Mouse (Mus musculus): Measurements from ENCODE around the gene Krt15. TPM values are rescaled to one million over a fixed set of nuclear protein-coding genes. Genes with fewer than 3 reads are reported as not detected.

The Krt15 gene
- total RNA-seq (2021) = not detected in 2 replicates
- long read RNA-seq = 0 reads

GRCm38 (mm10) chr11:100135731-100136130 lies at the start of gene Krt15:
TSS of gene Krt15 (minus strand) at chr11:100135928.
- no peak for DNase-seq

- DNase-seq = no peak
Observed at GRCm38 (mm10) chr11:100181725-100182124, 46.0 kb upstream of the Krt15 start.

- DNase-seq = no peak
Observed at GRCm38 (mm10) chr11:100179260-100179659, 43.5 kb upstream of the Krt15 start.

- no peak for DNase-seq
Observed at GRCm38 (mm10) chr11:100178307-100178706, 42.6 kb upstream of the Krt15 start.

- no peak for DNase-seq
Observed at GRCm38 (mm10) chr11:100176791-100177190, 41.1 kb upstream of the Krt15 start.

GRCm38 (mm10) chr11:100168765-100169762 lies 33.3 kb upstream of the Krt15 start:
- DNase-seq = peak; percentile 79

GRCm38 (mm10) chr11:100168071-100168470 lies 32.3 kb upstream of the Krt15 start:
- peak; percentile 21 for DNase-seq

- no peak for DNase-seq
Observed at GRCm38 (mm10) chr11:100164392-100164791, 28.7 kb upstream of the Krt15 start.

- no peak for DNase-seq
Observed at GRCm38 (mm10) chr11:100157908-100158477, 22.3 kb upstream of the Krt15 start.

GRCm38 (mm10) chr11:100157331-100157730 lies 21.6 kb upstream of the Krt15 start:
- DNase-seq = no peak

GRCm38 (mm10) chr11:100155497-100156255 lies 19.9 kb upstream of the Krt15 start:
- no peak for DNase-seq

GRCm38 (mm10) chr11:100148615-100149330 lies 13.0 kb upstream of the Krt15 start, which contains the start of gene Krt19:
TSS of gene Krt19 (minus strand) at chr11:100148665.
- DNase-seq = no peak

- DNase-seq = no peak
Observed at GRCm38 (mm10) chr11:100147566-100148353, 12.0 kb upstream of the Krt15 start.

- DNase-seq = no peak
Observed at GRCm38 (mm10) chr11:100145858-100146560, 10.3 kb upstream of the Krt15 start.

GRCm38 (mm10) chr11:100145104-100145503 lies 9.4 kb upstream of the Krt15 start:
- no peak for DNase-seq

GRCm38 (mm10) chr11:100140966-100141365 lies 5.2 kb upstream of the Krt15 start:
- peak; percentile 4 for DNase-seq

GRCm38 (mm10) chr11:100139391-100139790 lies 3.7 kb upstream of the Krt15 start:
- no peak for DNase-seq

- no peak for DNase-seq
Observed at GRCm38 (mm10) chr11:100138809-100139208, 3.1 kb upstream of the Krt15 start.

- DNase-seq = no peak
Observed at GRCm38 (mm10) chr11:100137693-100138092, 2.0 kb upstream of the Krt15 start.

GRCm38 (mm10) chr11:100136559-100136958 lies 831 bp upstream of the Krt15 start:
- no peak for DNase-seq

All from adrenal gland, postnatal 25 days (tissue).